ENCODE assay signal across 13 mouse cellular contexts in genomic region chr6:38835217-38835616, GRCm38 (mm10). TPM values are rescaled to one million over a fixed set of nuclear protein-coding genes. Genes with fewer than 3 reads are reported as not detected.
DNase-seq lines count a peak whose midpoint lies in the region; ATAC-seq lines count a peak whose summit lies in the region.
"Had no signal": no experiment of that assay in that cellular context is flagged by ENCODE, and none has a peak within 500 bp of the region (broad histone marks: within the 10 kb centered on the region; RNA-seq: fewer than 3 reads in every experiment).

No protein-coding gene starts in this region.

- H3K36me3 ChIP-seq in heart, embryonic 13.5 days = peaks cover 5% of the 10 kb centered on the region
- H3K36me3 ChIP-seq in liver, embryonic 13.5 days = peaks cover 57% of the 10 kb centered on the region
- H3K36me3 ChIP-seq: hindbrain, embryonic 13.5 days had no signal

- peaks cover 70% of the 10 kb centered on the region for H3K4me1 ChIP-seq in heart, embryonic 13.5 days
- H3K4me1 ChIP-seq in liver, embryonic 13.5 days (replicated peaks) = peaks cover 95% of the 10 kb centered on the region

- intact Hi-C loops in heart, postnatal 36 days (cut with DNase I) = no loop called here

- peak overlapping the region; percentile 13 for H3K27ac ChIP-seq in heart, embryonic 13.5 days (replicated peaks)
- H3K27ac ChIP-seq in liver, embryonic 13.5 days = peak overlapping the region; percentile 90
- H3K27ac ChIP-seq: hindbrain, embryonic 13.5 days had no signal

- no peak for ATAC-seq in heart, embryonic 13.5 days (ENCODE audit: extremely low read depth, insufficient number of reproducible peaks, low FRiP score, low TSS enrichment)
- ATAC-seq in liver, embryonic 13.5 days (ENCODE audit: low read depth) = peak; percentile 92

- H3K4me2 ChIP-seq in heart, embryonic 13.5 days = peak overlapping the region; percentile 20; the same call in 1 of the 2 replicates
- peak overlapping the region; percentile 57 for H3K4me2 ChIP-seq in liver, embryonic 13.5 days
- H3K4me2 ChIP-seq: hindbrain, embryonic 13.5 days had no signal

- no peak overlapping the region for H3K9ac ChIP-seq in heart, embryonic 13.5 days
- H3K9ac ChIP-seq in liver, embryonic 13.5 days = peak overlapping the region; percentile 61
- H3K9ac ChIP-seq: hindbrain, embryonic 13.5 days had no signal

- no peaks in the 10 kb centered on the region for H3K9me3 ChIP-seq in heart, embryonic 13.5 days
- H3K9me3 ChIP-seq in liver, embryonic 13.5 days (replicated peaks) = no peaks in the 10 kb centered on the region
- H3K9me3 ChIP-seq: hindbrain, embryonic 13.5 days had no signal

- DNase-seq in heart, postnatal 36 days = no peak
- DNase-seq in 3T3-L1 (ENCODE audit: low read depth, low spot score) = peak; percentile 43
- DNase-seq in c-Kit-positive CD71-negative TER-119-negative erythroid progenitor cells, embryonic 14.5 days (ENCODE audit: low read depth) = peak; percentile 26
- peak; percentile 70 for DNase-seq in liver, embryonic 13.5 days
- DNase-seq in kidney, postnatal 10 days = no peak
- no peak for DNase-seq in left cerebral cortex, adult 9 months (ENCODE audit: low spot score in 2 of 2)
- no peak for DNase-seq in right cerebral cortex, adult 2 months (ENCODE audit: low spot score in 2 of 2)
- DNase-seq: cerebellum, adult 9-10 months; gastrocnemius, postnatal 36 days; kidney, adult 9 months; thymus, adult 18-20 months had no signal

- WGBS in heart, embryonic 13.5 days = 19% methylated on average over 1 of the region's 1 CpGs
- WGBS in liver, embryonic 13.5 days (ENCODE audit: insufficient replicate concordance) = 14% methylated on average over 1 of the region's 1 CpGs

- H3K27me3 ChIP-seq in heart, embryonic 13.5 days (replicated peaks) = no peaks in the 10 kb centered on the region
- no peaks in the 10 kb centered on the region for H3K27me3 ChIP-seq in liver, embryonic 13.5 days
- H3K27me3 ChIP-seq: hindbrain, embryonic 13.5 days had no signal

- no peak overlapping the region for H3K4me3 ChIP-seq in heart, embryonic 13.5 days
- 0 out of 2 replicates have a peak overlapping the region, but pooled peaks have one; percentile 14 for H3K4me3 ChIP-seq in liver, embryonic 13.5 days (replicated peaks)
- H3K4me3 ChIP-seq: hindbrain, embryonic 13.5 days had no signal

RNA-seq across cellular contexts. Expression of gene Tbxas1, which starts 40.0 kb away (rescaled TPM):
- 2.4 TPM in 2 replicates for polyA plus RNA-seq in heart, embryonic 13.5 days (2015; fragmentation: Nextera tagmentation; extraction: Ambion mirVana)
- total RNA-seq in heart, postnatal 36 days (2021) = 1 to 10 TPM; 2.1 TPM
- 11.4 and 12.2 TPM in 2 replicates for polyA plus RNA-seq in liver, embryonic 13.5 days (2015; fragmentation: Nextera tagmentation; extraction: Ambion mirVana)

RNA-seq across cellular contexts. Expression of gene Hipk2, which starts 40.7 kb away (rescaled TPM):
- 9.5 and 10.4 TPM in 2 replicates for polyA plus RNA-seq in heart, embryonic 13.5 days (2015; fragmentation: Nextera tagmentation; extraction: Ambion mirVana)
- total RNA-seq in heart, postnatal 36 days (2021) = 100 to 1,000 TPM in 1 of 2 experiments, 10 to 100 TPM in 1; 92.1 to 101 TPM
- 20.1 and 20.4 TPM in 2 replicates for polyA plus RNA-seq in liver, embryonic 13.5 days (2015; fragmentation: Nextera tagmentation; extraction: Ambion mirVana)

Comparison
In these comparisons a context has a peak if more than half of its experiments do, and no peak if none do; other contexts are left out.
1. DNase-seq: peak in 3T3-L1 (single experiment), c-Kit-positive CD71-negative TER-119-negative erythroid progenitor cells, embryonic 14.5 days (single experiment) and liver, embryonic 13.5 days (single experiment); none in heart, postnatal 36 days (0 of 2), kidney, postnatal 10 days (single experiment), left cerebral cortex, adult 9 months (0 of 2) and right cerebral cortex, adult 2 months (0 of 2).